Mouse (Mus musculus): Measurements from ENCODE around the gene Tmem102.

DNA sequence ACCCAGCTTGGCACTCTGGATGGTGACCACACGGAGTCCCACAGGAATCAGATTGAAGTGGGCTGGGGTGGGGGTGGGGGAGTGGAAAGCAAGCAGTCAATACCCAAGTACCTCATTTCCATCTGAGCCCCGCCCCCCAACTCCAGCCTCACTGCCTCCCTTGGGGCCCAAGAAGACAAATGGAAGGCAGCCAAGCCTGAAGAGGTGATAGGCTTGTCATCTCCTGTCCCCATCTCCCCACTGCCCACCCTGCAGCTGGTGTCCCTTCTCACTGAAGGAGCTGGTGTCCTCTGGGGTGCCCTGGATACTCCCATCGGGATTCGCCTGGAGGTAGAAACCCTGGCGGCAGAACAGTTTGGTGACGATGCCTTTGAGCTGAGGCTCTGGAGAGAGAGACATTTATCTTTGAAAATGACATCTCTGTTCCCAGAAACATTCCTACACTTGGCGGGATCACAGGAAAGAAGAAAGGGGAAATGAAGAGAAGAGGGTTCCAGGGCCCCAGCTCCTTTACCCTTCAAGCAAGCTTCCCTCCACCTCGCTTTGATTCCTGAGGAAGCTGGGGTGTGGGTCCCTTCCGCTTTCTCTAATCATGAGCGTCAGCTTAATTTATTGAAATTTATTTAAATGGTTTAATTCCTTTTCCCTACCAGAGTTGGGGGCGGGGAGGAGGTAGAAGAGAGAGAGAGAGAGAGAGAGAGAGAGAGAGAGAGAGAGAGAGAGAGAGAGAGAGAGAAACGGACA lies 5.9 kb downstream of the Tmem102 start:
- TF ChIP-seq POLR2A (IDR thresholded peaks at IDR 0.05; ENCODE audit: insufficient read length, low read depth): no peak
- no peak for TF ChIP-seq SRF (IDR thresholded peaks at IDR 0.05; ENCODE audit: control insufficient read depth, insufficient read length, low read depth)

All from myocyte (in vitro differentiated cells).